Mouse (Mus musculus) E14TG2a.4 (cell line): ENCODE data around the gene Nans.

Experiments
- H3K27me3 ChIP-seq: 2 replicates; pipeline ENCODE4 v1.6.1; 2014; ENCODE audit warnings: low read length, control low read depth; ENCODE audit not compliant: insufficient read depth
- H3K36me3 ChIP-seq: 2 replicates; pipeline ENCODE4 v1.6.1; 2014; ENCODE audit warnings: low read length, control low read depth; ENCODE audit not compliant: insufficient read depth
- H3K4me1 ChIP-seq: replicated peaks from 2 replicates; pipeline ENCODE4 v1.6.1; 2014; ENCODE audit warnings: low read depth, low read length, control low read depth
- H3K4me3 ChIP-seq: replicated peaks from 2 replicates; pipeline ENCODE4 v1.5.1; 2014; ENCODE audit warnings: mild to moderate bottlenecking, low read length
- H3K9me3 ChIP-seq: 2 replicates; pipeline ENCODE4 v1.6.1; 2014; ENCODE audit warnings: low read length, control low read depth
- CTCF ChIP-seq: conservative IDR thresholded peaks from 2 replicates; pipeline ENCODE4 v1.5.1; 2014; ENCODE audit warnings: low read length
- NANOG ChIP-seq: IDR thresholded peaks from 2 replicates; pipeline ENCODE4 v1.6.1; 2014; ENCODE audit warnings: borderline replicate concordance, low read length, mixed read lengths
- POU5F1 ChIP-seq: IDR thresholded peaks from 2 replicates; pipeline ENCODE4 v1.6.1; 2014; ENCODE audit warnings: low read length, borderline replicate concordance

Nans gene

GRCm38 (mm10) chr4:46463130-46463830, 25.8 kb upstream of the Nans start:
- TF ChIP-seq NANOG (no peak), POU5F1 (no peak), CTCF (peak; percentile 31; the same call in 1 of the 2 replicates)
- Histone ChIP-seq H3K4me1 (peaks cover 94% of the 10 kb centered on the region), H3K9me3 (no peaks in the 10 kb centered on the region), H3K27me3 (no peaks in the 10 kb centered on the region), H3K4me3 (no peak overlapping the region), H3K36me3 (peaks cover 100% of the 10 kb centered on the region)

GRCm38 (mm10) chr4:46465740-46466139, 23.3 kb upstream of the Nans start:
- peaks cover 94% of the 10 kb centered on the region for H3K4me1 ChIP-seq
- TF ChIP-seq CTCF (no peak), NANOG (no peak), POU5F1 (no peak)
- no peaks in the 10 kb centered on the region for H3K9me3 ChIP-seq
- no peak overlapping the region for H3K4me3 ChIP-seq
- H3K27me3 ChIP-seq = no peaks in the 10 kb centered on the region
- peaks cover 100% of the 10 kb centered on the region for H3K36me3 ChIP-seq

GRCm38 (mm10) chr4:46475101-46475500, 13.9 kb upstream of the Nans start:
- peaks cover 91% of the 10 kb centered on the region for H3K36me3 ChIP-seq
- H3K4me1 ChIP-seq = peaks cover 60% of the 10 kb centered on the region
- TF ChIP-seq CTCF (no peak), NANOG (no peak), POU5F1 (no peak)
- H3K27me3 ChIP-seq = no peaks in the 10 kb centered on the region
- no peaks in the 10 kb centered on the region for H3K9me3 ChIP-seq
- H3K4me3 ChIP-seq = no peak overlapping the region; the same call in 1 of the 2 replicates

- Histone ChIP-seq H3K36me3 (peaks cover 51% of the 10 kb centered on the region), H3K4me3 (no peak overlapping the region), H3K4me1 (peaks cover 39% of the 10 kb centered on the region), H3K9me3 (no peaks in the 10 kb centered on the region), H3K27me3 (no peaks in the 10 kb centered on the region)
- TF ChIP-seq CTCF (no peak), POU5F1 (no peak), NANOG (no peak)
These were observed 10.0 kb upstream of the Nans start for GRCm38 (mm10) chr4:46479081-46479480.

GRCm38 (mm10) chr4:46485696-46486417, 3.2 kb upstream of the Nans start:
- H3K36me3 ChIP-seq = 0 out of 2 replicates have a peak, but pooled peaks cover 2% of the 10 kb centered on the region
- no peaks in the 10 kb centered on the region for H3K9me3 ChIP-seq
- no peaks in the 10 kb centered on the region for H3K27me3 ChIP-seq
- peaks cover 60% of the 10 kb centered on the region for H3K4me1 ChIP-seq
- H3K4me3 ChIP-seq = no peak overlapping the region; the same call in 1 of the 2 replicates
- TF ChIP-seq CTCF (no peak), NANOG (no peak), POU5F1 (no peak)

- H3K9me3 ChIP-seq = no peaks in the 10 kb centered on the region
- no peak overlapping the region for H3K4me3 ChIP-seq
- peaks cover 60% of the 10 kb centered on the region for H3K4me1 ChIP-seq
- peaks cover 13% of the 10 kb centered on the region for H3K36me3 ChIP-seq
- no peaks in the 10 kb centered on the region for H3K27me3 ChIP-seq
- TF ChIP-seq CTCF (no peak), POU5F1 (no peak)
These were observed 1.7 kb upstream of the Nans start for GRCm38 (mm10) chr4:46487348-46487747.

- Histone ChIP-seq H3K9me3 (no peaks in the 10 kb centered on the region), H3K4me1 (peaks cover 34% of the 10 kb centered on the region), H3K27me3 (no peaks in the 10 kb centered on the region), H3K36me3 (peaks cover 63% of the 10 kb centered on the region), H3K4me3 (no peak overlapping the region)
- TF ChIP-seq CTCF = no peak
- no peak for TF ChIP-seq POU5F1
- TF ChIP-seq NANOG = no peak
These were observed 4.0 kb downstream of the Nans start for GRCm38 (mm10) chr4:46493071-46493470.

GRCm38 (mm10) chr4:46495543-46495942, 6.5 kb downstream of the Nans start:
- Histone ChIP-seq H3K27me3 (no peaks in the 10 kb centered on the region), H3K4me3 (no peak overlapping the region), H3K4me1 (peaks cover 38% of the 10 kb centered on the region), H3K9me3 (no peaks in the 10 kb centered on the region), H3K36me3 (peaks cover 78% of the 10 kb centered on the region)
- TF ChIP-seq NANOG = no peak
- no peak for TF ChIP-seq POU5F1
- TF ChIP-seq CTCF = no peak

GRCm38 (mm10) chr4:46497286-46497892, 8.3 kb downstream of the Nans start:
- H3K36me3 ChIP-seq = peaks cover 80% of the 10 kb centered on the region
- peaks cover 47% of the 10 kb centered on the region for H3K4me1 ChIP-seq
- no peaks in the 10 kb centered on the region for H3K9me3 ChIP-seq
- no peak overlapping the region for H3K4me3 ChIP-seq
- H3K27me3 ChIP-seq = no peaks in the 10 kb centered on the region
- no peak for TF ChIP-seq POU5F1
- peak; percentile 100 for TF ChIP-seq CTCF
